Mouse (Mus musculus) lung, adult 10 weeks (tissue): ENCODE measurements around the gene Optc. TPM values are rescaled to one million over a fixed set of nuclear protein-coding genes. Genes with fewer than 3 reads are reported as not detected.

ENCODE experiments used
- polyA plus RNA-seq: library from polyadenylated mRNA; stranded (reverse); fragments of 350-450 nt; fragmentation: Illumina TruSeq; extraction: RNeasy Lipid Tissue Mini Kit (QIAGEN cat#74804); gene quantifications from one replicate; pipeline ENCODE4 v1.2.3, GENCODE M21; 2014; ENCODE audit warnings: low read depth, low replicate concordance; ENCODE audit not compliant: insufficient read depth

Optc gene
- polyA plus RNA-seq = 1.4 TPM

DNA sequence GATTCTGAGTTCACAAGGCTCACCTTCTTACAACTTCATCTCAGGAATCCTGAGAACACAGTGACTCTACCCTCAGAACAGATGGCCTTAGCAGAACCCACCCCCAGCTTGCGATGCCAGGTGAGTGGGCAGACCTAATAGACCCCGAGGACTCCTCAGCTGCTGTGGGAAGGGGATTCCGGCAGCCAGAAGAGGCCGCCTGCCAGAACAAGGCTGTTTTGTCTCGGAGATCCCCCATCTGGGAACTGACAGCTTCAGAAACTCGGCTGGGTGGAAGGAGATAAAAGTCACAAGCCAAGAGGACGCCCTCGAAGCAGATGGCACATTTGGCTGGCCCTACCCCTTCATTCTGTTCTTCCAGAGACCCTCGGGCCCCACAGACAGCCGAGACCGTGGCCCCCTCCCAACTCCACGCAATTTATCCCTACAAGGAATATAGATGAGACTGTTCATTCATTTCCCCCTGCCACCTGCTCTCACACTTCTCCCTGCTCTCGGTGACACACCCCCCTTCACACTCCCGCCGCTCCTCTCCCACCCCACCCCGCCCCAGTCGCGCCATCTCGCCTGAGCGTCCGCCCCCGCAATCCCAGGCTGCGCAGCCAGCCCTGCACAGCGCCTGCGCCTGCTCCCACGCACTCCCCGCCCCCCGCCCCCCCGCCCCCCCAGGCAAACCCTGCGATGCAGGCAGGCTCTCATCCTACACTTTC lies at the start of gene Optc:
Gene Optc, minus strand, starts transcription at position 51 of the 710 bp plus-strand sequence.

DNA sequence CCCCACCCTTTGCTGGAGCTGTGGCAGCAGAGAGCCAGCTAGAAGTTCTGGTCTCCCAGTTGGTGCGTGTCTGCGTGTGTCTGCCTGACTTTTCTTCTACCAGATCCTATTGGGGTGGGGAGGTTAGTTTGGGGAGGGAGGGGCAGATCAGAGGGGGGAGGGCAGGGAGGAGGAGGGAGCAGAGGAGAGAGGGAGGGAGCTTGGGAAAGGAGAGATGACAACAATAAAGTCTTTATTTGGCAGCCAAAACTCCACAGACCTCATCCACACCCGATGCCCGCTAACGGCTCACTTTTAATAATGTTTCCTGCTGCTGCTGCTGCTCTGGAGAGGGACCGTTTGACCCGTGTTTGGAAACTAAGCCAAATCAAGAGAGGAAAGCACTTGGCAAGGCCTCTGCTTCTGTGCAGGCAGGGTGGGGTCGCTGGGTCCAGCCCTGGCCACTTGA lies 13.5 kb upstream of the Optc start, which contains the start of gene Prelp:
Gene Prelp, minus strand, starts transcription at position 111 of the 448 bp plus-strand sequence.

Other genes starting within 250 kb of the Optc start
- gene Zbed6, start 247.1 kb downstream of the Optc start, polyA plus RNA-seq = 1.2 TPM
- 1.1 TPM for gene Gm38394, start 246.7 kb downstream of the Optc start, polyA plus RNA-seq
- gene Lax1, start 217.9 kb downstream of the Optc start, polyA plus RNA-seq = 4.9 TPM
- 3.8 TPM for gene Atp2b4, start 107.0 kb downstream of the Optc start, polyA plus RNA-seq
- gene Prelp, start 13.4 kb upstream of the Optc start, polyA plus RNA-seq = 99.4 TPM
- 4.9 TPM for gene Fmod, start 129.3 kb upstream of the Optc start, polyA plus RNA-seq
- gene Btg2, start 171.1 kb upstream of the Optc start, polyA plus RNA-seq = 110 TPM
- not detected for gene Chit1, start 203.2 kb upstream of the Optc start, polyA plus RNA-seq